Mouse (Mus musculus): ENCODE data around the gene Fam198a. TPM values are rescaled to one million over a fixed set of nuclear protein-coding genes. Genes with fewer than 3 reads are reported as not detected.

Gene Fam198a
- polyA plus RNA-seq, 1 experiment from 2014 or later = 3.5 TPM

GRCm38 (mm10) chr9:121943005-121943404 lies 7.8 kb upstream of the Fam198a start:
- ATAC-seq = no peak
- Histone ChIP-seq H3K36me3 (ENCODE audit: control insufficient read depth, insufficient read depth, low read length) (no peaks in the 10 kb centered on the region), H3K27ac (ENCODE audit: low read length) (no peak overlapping the region), H3K4me1 (ENCODE audit: control insufficient read depth, insufficient read depth, low read length) (no peaks in the 10 kb centered on the region), H3K9me3 (ENCODE audit: control insufficient read depth, low read length) (no peaks in the 10 kb centered on the region), H3K9ac (ENCODE audit: low read depth, low read length) (no peak overlapping the region), H3K4me3 (ENCODE audit: low read length) (no peak overlapping the region), H3K4me2 (ENCODE audit: low read depth, low read length) (no peak overlapping the region), H3K27me3 (replicated peaks; ENCODE audit: control insufficient read depth, insufficient read depth, low read length) (no peaks in the 10 kb centered on the region)
- WGBS = 84% methylated on average over 3 of the region's 3 CpGs

GRCm38 (mm10) chr9:121943628-121944027 lies 7.2 kb upstream of the Fam198a start:
- no peaks in the 10 kb centered on the region for H3K36me3 ChIP-seq (ENCODE audit: control insufficient read depth, insufficient read depth, low read length)
- WGBS = 88% methylated on average over 3 of the region's 3 CpGs

GRCm38 (mm10) chr9:121947784-121948183 lies 3.0 kb upstream of the Fam198a start:
- peaks cover 14% of the 10 kb centered on the region for H3K4me1 ChIP-seq (ENCODE audit: control insufficient read depth, insufficient read depth, low read length)
- no peak overlapping the region for H3K9ac ChIP-seq (ENCODE audit: low read depth, low read length)
- no peak for ATAC-seq
- H3K27me3 ChIP-seq (replicated peaks; ENCODE audit: control insufficient read depth, insufficient read depth, low read length) = no peaks in the 10 kb centered on the region
- H3K4me3 ChIP-seq (ENCODE audit: low read length) = no peak overlapping the region
- no peak overlapping the region for H3K27ac ChIP-seq (ENCODE audit: low read length)
- no peaks in the 10 kb centered on the region for H3K36me3 ChIP-seq (ENCODE audit: control insufficient read depth, insufficient read depth, low read length)
- no peaks in the 10 kb centered on the region for H3K9me3 ChIP-seq (ENCODE audit: control insufficient read depth, low read length)
- H3K4me2 ChIP-seq (ENCODE audit: low read depth, low read length) = no peak overlapping the region
- WGBS = 6% methylated on average over 4 of the region's 4 CpGs

More at GRCm38 (mm10) chr9:121943628-121944027, 7.2 kb upstream of the Fam198a start:
- ATAC-seq = no peak
- H3K9me3 ChIP-seq (ENCODE audit: control insufficient read depth, low read length) = no peaks in the 10 kb centered on the region
- no peaks in the 10 kb centered on the region for H3K4me1 ChIP-seq (ENCODE audit: control insufficient read depth, insufficient read depth, low read length)
- H3K27me3 ChIP-seq (replicated peaks; ENCODE audit: control insufficient read depth, insufficient read depth, low read length) = no peaks in the 10 kb centered on the region
- no peak overlapping the region for H3K27ac ChIP-seq (ENCODE audit: low read length)
- H3K4me2 ChIP-seq (ENCODE audit: low read depth, low read length) = no peak overlapping the region
- no peak overlapping the region for H3K9ac ChIP-seq (ENCODE audit: low read depth, low read length)
- H3K4me3 ChIP-seq (ENCODE audit: low read length) = no peak overlapping the region

GRCm38 (mm10) chr9:121948431-121948830 lies 2.4 kb upstream of the Fam198a start:
- H3K9ac ChIP-seq (ENCODE audit: low read depth, low read length) = no peak overlapping the region
- peaks cover 14% of the 10 kb centered on the region for H3K4me1 ChIP-seq (ENCODE audit: control insufficient read depth, insufficient read depth, low read length)
- no peak overlapping the region for H3K4me2 ChIP-seq (ENCODE audit: low read depth, low read length)
- no peaks in the 10 kb centered on the region for H3K27me3 ChIP-seq (replicated peaks; ENCODE audit: control insufficient read depth, insufficient read depth, low read length)
- WGBS = 58% methylated on average over 4 of the region's 4 CpGs
- H3K9me3 ChIP-seq (ENCODE audit: control insufficient read depth, low read length) = no peaks in the 10 kb centered on the region
- no peaks in the 10 kb centered on the region for H3K36me3 ChIP-seq (ENCODE audit: control insufficient read depth, insufficient read depth, low read length)
- H3K4me3 ChIP-seq (ENCODE audit: low read length) = no peak overlapping the region
- ATAC-seq = no peak
- H3K27ac ChIP-seq (ENCODE audit: low read length) = no peak overlapping the region

GRCm38 (mm10) chr9:121951114-121951423 lies 281 bp downstream of the Fam198a start:
- Histone ChIP-seq H3K4me2 (ENCODE audit: low read depth, low read length) (peak overlapping the region; percentile 54), H3K27me3 (replicated peaks; ENCODE audit: control insufficient read depth, insufficient read depth, low read length) (no peaks in the 10 kb centered on the region), H3K36me3 (ENCODE audit: control insufficient read depth, insufficient read depth, low read length) (no peaks in the 10 kb centered on the region), H3K27ac (ENCODE audit: low read length) (peak overlapping the region; percentile 43), H3K4me3 (ENCODE audit: low read length) (peak overlapping the region; percentile 43), H3K4me1 (ENCODE audit: control insufficient read depth, insufficient read depth, low read length) (peaks cover 14% of the 10 kb centered on the region), H3K9ac (ENCODE audit: low read depth, low read length) (peak overlapping the region; percentile 64), H3K9me3 (ENCODE audit: control insufficient read depth, low read length) (no peaks in the 10 kb centered on the region)
- ATAC-seq = no peak
- WGBS = 29% methylated on average over 4 of the region's 4 CpGs

GRCm38 (mm10) chr9:121952596-121952995 lies 1.8 kb downstream of the Fam198a start:
- Histone ChIP-seq H3K4me3 (ENCODE audit: low read length) (no peak overlapping the region), H3K9ac (ENCODE audit: low read depth, low read length) (0 out of 2 replicates have a peak overlapping the region, but pooled peaks have one; percentile 10), H3K36me3 (ENCODE audit: control insufficient read depth, insufficient read depth, low read length) (no peaks in the 10 kb centered on the region), H3K27ac (ENCODE audit: low read length) (no peak overlapping the region), H3K27me3 (replicated peaks; ENCODE audit: control insufficient read depth, insufficient read depth, low read length) (no peaks in the 10 kb centered on the region), H3K9me3 (ENCODE audit: control insufficient read depth, low read length) (no peaks in the 10 kb centered on the region), H3K4me2 (ENCODE audit: low read depth, low read length) (no peak overlapping the region), H3K4me1 (ENCODE audit: control insufficient read depth, insufficient read depth, low read length) (peaks cover 14% of the 10 kb centered on the region)
- WGBS = 90% methylated on average over 6 of the region's 6 CpGs
- no peak for ATAC-seq

- Histone ChIP-seq H3K4me1 (ENCODE audit: control insufficient read depth, insufficient read depth, low read length) (no peaks in the 10 kb centered on the region), H3K4me3 (ENCODE audit: low read length) (no peak overlapping the region), H3K9me3 (ENCODE audit: control insufficient read depth, low read length) (no peaks in the 10 kb centered on the region), H3K27me3 (replicated peaks; ENCODE audit: control insufficient read depth, insufficient read depth, low read length) (no peaks in the 10 kb centered on the region), H3K9ac (ENCODE audit: low read depth, low read length) (no peak overlapping the region), H3K36me3 (ENCODE audit: control insufficient read depth, insufficient read depth, low read length) (no peaks in the 10 kb centered on the region), H3K27ac (ENCODE audit: low read length) (no peak overlapping the region), H3K4me2 (ENCODE audit: low read depth, low read length) (no peak overlapping the region)
- no peak for ATAC-seq
- WGBS = 47% methylated on average over 7 of the region's 7 CpGs
Measured at GRCm38 (mm10) chr9:121959966-121960635, 9.3 kb downstream of the Fam198a start.

GRCm38 (mm10) chr9:121964941-121965340 lies 14.2 kb downstream of the Fam198a start:
- no peaks in the 10 kb centered on the region for H3K9me3 ChIP-seq (ENCODE audit: control insufficient read depth, low read length)
- no peaks in the 10 kb centered on the region for H3K4me1 ChIP-seq (ENCODE audit: control insufficient read depth, insufficient read depth, low read length)
- H3K27me3 ChIP-seq (replicated peaks; ENCODE audit: control insufficient read depth, insufficient read depth, low read length) = no peaks in the 10 kb centered on the region
- H3K4me2 ChIP-seq (ENCODE audit: low read depth, low read length) = no peak overlapping the region
- no peak overlapping the region for H3K4me3 ChIP-seq (ENCODE audit: low read length)
- 90% methylated on average over 7 of the region's 7 CpGs for WGBS
- H3K27ac ChIP-seq (ENCODE audit: low read length) = no peak overlapping the region
- no peak overlapping the region for H3K9ac ChIP-seq (ENCODE audit: low read depth, low read length)
- no peaks in the 10 kb centered on the region for H3K36me3 ChIP-seq (ENCODE audit: control insufficient read depth, insufficient read depth, low read length)
- no peak for ATAC-seq

GRCm38 (mm10) chr9:121968258-121968657 lies 17.5 kb downstream of the Fam198a start:
- Histone ChIP-seq H3K36me3 (ENCODE audit: control insufficient read depth, insufficient read depth, low read length) (no peaks in the 10 kb centered on the region), H3K27me3 (replicated peaks; ENCODE audit: control insufficient read depth, insufficient read depth, low read length) (no peaks in the 10 kb centered on the region), H3K4me2 (ENCODE audit: low read depth, low read length) (no peak overlapping the region), H3K4me3 (ENCODE audit: low read length) (no peak overlapping the region), H3K4me1 (ENCODE audit: control insufficient read depth, insufficient read depth, low read length) (no peaks in the 10 kb centered on the region), H3K9ac (ENCODE audit: low read depth, low read length) (no peak overlapping the region), H3K27ac (ENCODE audit: low read length) (no peak overlapping the region), H3K9me3 (ENCODE audit: control insufficient read depth, low read length) (no peaks in the 10 kb centered on the region)
- WGBS = 75% methylated on average over 5 of the region's 5 CpGs
- 0 out of 2 replicates have a peak, but pooled peaks have one; percentile 36 for ATAC-seq

GRCm38 (mm10) chr9:121969841-121970381 lies 19.1 kb downstream of the Fam198a start:
- Histone ChIP-seq H3K9ac (ENCODE audit: low read depth, low read length) (no peak overlapping the region), H3K36me3 (ENCODE audit: control insufficient read depth, insufficient read depth, low read length) (no peaks in the 10 kb centered on the region), H3K4me3 (ENCODE audit: low read length) (no peak overlapping the region), H3K4me1 (ENCODE audit: control insufficient read depth, insufficient read depth, low read length) (no peaks in the 10 kb centered on the region), H3K27me3 (replicated peaks; ENCODE audit: control insufficient read depth, insufficient read depth, low read length) (no peaks in the 10 kb centered on the region), H3K27ac (ENCODE audit: low read length) (no peak overlapping the region), H3K9me3 (ENCODE audit: control insufficient read depth, low read length) (no peaks in the 10 kb centered on the region), H3K4me2 (ENCODE audit: low read depth, low read length) (no peak overlapping the region)
- no peak for ATAC-seq
- WGBS = 44% methylated on average over 5 of the region's 5 CpGs

Measured in intestine, embryonic 16.5 days (tissue).